Mouse (Mus musculus): ENCODE data around the gene Oscar. TPM values are rescaled to one million over a fixed set of nuclear protein-coding genes. Genes with fewer than 3 reads are reported as not detected.

The Oscar gene
- polyA plus RNA-seq, 1 experiment = 1.1 TPM

- peak within 1 kb of the TSS; percentile 94 for H3K4me3 ChIP-seq (replicated peaks; ENCODE audit: control insufficient read depth, low read depth, low read length)
- under 1% methylated on average over 55 of the region's 58 CpGs for WGBS
- peak within 1 kb of the TSS; percentile 97 for H3K27ac ChIP-seq (ENCODE audit: control insufficient read depth, insufficient read depth, low read depth, low read length, poor library complexity)
- peaks cover 5% of the 10 kb centered on the region for H3K4me1 ChIP-seq (ENCODE audit: control insufficient read depth, insufficient read depth, low read length)
- TF ChIP-seq POLR2A (IDR thresholded peaks at IDR 0.05; ENCODE audit: borderline replicate concordance, control insufficient read depth, low read depth, low read length) (peak; percentile 62; the same call in 1 of the 2 replicates), CTCF (IDR thresholded peaks at IDR 0.05; ENCODE audit: control insufficient read depth, insufficient read depth, low read length) (no peak)
These were observed 28.9 kb upstream of the Oscar start, which contains the start of gene Cnot3 for GRCm38 (mm10) chr7:3644672-3645487. TSS of gene Cnot3 (plus strand) at chr7:3645268.

- WGBS = 0% methylated on average over 11 of the region's 11 CpGs
- Histone ChIP-seq H3K4me3 (replicated peaks; ENCODE audit: control insufficient read depth, low read depth, low read length) (peak overlapping the region; percentile 47), H3K4me1 (ENCODE audit: control insufficient read depth, insufficient read depth, low read length) (peaks cover 5% of the 10 kb centered on the region), H3K27ac (ENCODE audit: control insufficient read depth, insufficient read depth, low read depth, low read length, poor library complexity) (peak overlapping the region; percentile 41; the same call in 1 of the 2 replicates)
- TF ChIP-seq POLR2A (IDR thresholded peaks at IDR 0.05; ENCODE audit: borderline replicate concordance, control insufficient read depth, low read depth, low read length) (no peak), CTCF (IDR thresholded peaks at IDR 0.05; ENCODE audit: control insufficient read depth, insufficient read depth, low read length) (no peak)
These were observed 28.4 kb upstream of the Oscar start for GRCm38 (mm10) chr7:3644348-3644671.

DNA sequence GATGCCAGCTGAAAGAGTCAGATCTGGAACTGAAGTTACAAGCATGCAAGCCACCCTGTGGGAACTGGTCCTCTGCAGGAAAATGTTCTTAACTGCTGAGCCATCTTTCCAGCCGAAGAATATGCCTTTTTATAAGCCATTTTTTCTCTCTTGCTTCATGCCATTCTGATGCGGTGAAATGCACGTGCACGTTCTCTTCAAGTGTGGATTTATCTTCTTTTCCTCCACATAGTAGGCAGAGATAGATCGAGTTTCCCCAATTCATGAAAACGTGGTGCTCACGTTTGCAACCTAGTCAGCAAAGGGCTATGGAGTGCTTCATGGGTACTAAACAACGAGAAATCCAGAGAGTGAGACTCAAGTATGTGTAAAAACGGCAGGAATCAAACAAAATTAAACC is 27.9 kb upstream of the Oscar start:
- Histone ChIP-seq H3K27ac (ENCODE audit: control insufficient read depth, insufficient read depth, low read depth, low read length, poor library complexity) (no peak overlapping the region), H3K4me3 (replicated peaks; ENCODE audit: control insufficient read depth, low read depth, low read length) (no peak overlapping the region), H3K4me1 (ENCODE audit: control insufficient read depth, insufficient read depth, low read length) (peaks cover 5% of the 10 kb centered on the region)
- TF ChIP-seq POLR2A (IDR thresholded peaks at IDR 0.05; ENCODE audit: borderline replicate concordance, control insufficient read depth, low read depth, low read length) (no peak), CTCF (IDR thresholded peaks at IDR 0.05; ENCODE audit: control insufficient read depth, insufficient read depth, low read length) (no peak)
- 6% methylated on average over 9 of the region's 9 CpGs for WGBS

- Histone ChIP-seq H3K4me1 (ENCODE audit: control insufficient read depth, insufficient read depth, low read length) (peaks cover 5% of the 10 kb centered on the region), H3K4me3 (replicated peaks; ENCODE audit: control insufficient read depth, low read depth, low read length) (no peak overlapping the region), H3K27ac (ENCODE audit: control insufficient read depth, insufficient read depth, low read depth, low read length, poor library complexity) (no peak overlapping the region)
- 8% methylated on average over 5 of the region's 5 CpGs for WGBS
- TF ChIP-seq CTCF (IDR thresholded peaks at IDR 0.05; ENCODE audit: control insufficient read depth, insufficient read depth, low read length) = no peak
- TF ChIP-seq POLR2A (IDR thresholded peaks at IDR 0.05; ENCODE audit: borderline replicate concordance, control insufficient read depth, low read depth, low read length) = no peak
These were observed 27.5 kb upstream of the Oscar start for GRCm38 (mm10) chr7:3643412-3643811.

DNA sequence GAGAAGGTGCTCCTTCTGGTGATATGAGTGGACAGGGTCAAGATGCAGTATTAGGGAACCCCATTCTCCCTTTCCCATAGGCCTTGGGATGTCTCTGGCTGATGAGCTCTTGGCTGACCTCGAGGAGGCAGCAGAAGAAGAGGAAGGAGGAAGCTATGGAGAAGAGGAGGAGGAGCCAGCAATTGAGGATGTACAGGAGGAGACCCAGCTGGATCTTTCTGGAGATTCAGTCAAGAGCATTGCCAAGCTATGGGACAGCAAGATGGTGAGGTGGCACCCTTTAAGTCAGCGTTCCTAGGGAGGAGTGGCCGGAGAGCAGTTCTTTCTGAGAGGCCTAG is 14.5 kb upstream of the Oscar start:
- H3K27ac ChIP-seq (ENCODE audit: control insufficient read depth, insufficient read depth, low read depth, low read length, poor library complexity) = no peak overlapping the region
- TF ChIP-seq CTCF (IDR thresholded peaks at IDR 0.05; ENCODE audit: control insufficient read depth, insufficient read depth, low read length) (no peak; the same call in 1 of the 2 replicates), POLR2A (IDR thresholded peaks at IDR 0.05; ENCODE audit: borderline replicate concordance, control insufficient read depth, low read depth, low read length) (no peak)
- 53% methylated on average over 3 of the region's 3 CpGs for WGBS
- H3K4me3 ChIP-seq (replicated peaks; ENCODE audit: control insufficient read depth, low read depth, low read length) = peak overlapping the region; percentile 86
- H3K4me1 ChIP-seq (ENCODE audit: control insufficient read depth, insufficient read depth, low read length) = peaks cover 2% of the 10 kb centered on the region

DNA sequence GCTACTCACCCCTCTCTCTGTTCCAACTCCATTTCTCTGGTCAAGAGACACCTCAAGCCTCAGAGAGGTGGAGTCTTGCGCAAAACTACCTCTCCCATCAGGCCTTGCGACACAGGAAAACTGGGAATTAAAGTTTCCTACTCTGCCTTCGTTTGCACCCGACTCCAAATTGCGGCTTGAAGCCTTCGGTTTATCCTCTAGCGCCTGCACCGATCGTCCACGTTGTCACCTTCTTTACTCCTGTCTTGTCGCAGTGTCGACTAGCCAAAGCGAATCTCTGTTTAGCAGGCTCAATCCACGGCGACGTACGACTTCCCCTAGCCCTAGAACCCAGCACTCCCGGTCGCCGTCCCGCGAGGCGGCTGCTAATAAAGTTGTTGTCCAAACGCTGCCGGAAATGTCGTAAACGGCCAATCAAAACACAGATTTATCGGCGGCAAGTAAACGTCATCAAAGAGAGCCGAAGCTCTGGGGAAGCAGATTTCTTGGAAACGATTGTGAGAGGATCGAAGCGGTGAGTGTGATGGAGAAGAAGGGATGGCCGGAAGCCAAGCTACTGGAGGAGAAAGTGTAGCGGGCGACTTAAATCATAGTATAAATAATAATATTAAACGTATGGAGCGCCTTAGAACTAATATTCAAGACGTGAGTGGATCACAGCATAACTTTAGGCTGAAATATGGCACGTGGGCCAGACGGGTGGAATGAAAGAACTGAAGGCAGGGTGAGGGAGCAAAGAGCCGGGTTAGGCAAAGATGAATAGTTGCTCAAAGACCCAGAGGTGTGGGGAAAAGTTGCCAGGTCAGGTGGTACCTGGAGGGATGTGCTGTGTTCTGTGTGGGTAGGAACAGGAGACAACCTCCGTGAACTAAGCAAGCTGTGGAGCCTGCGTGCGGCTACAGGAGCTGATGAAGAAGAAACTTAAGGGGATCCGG is 13.9 kb upstream of the Oscar start, which contains the start of the genes Tfpt and Prpf31:
Gene Tfpt, minus strand, starts transcription at position 387 of the 935 bp plus-strand sequence.
Gene Prpf31, plus strand, starts transcription at position 443 of the 935 bp plus-strand sequence.
- no peak for TF ChIP-seq CTCF (IDR thresholded peaks at IDR 0.05; ENCODE audit: control insufficient read depth, insufficient read depth, low read length)
- TF ChIP-seq POLR2A (IDR thresholded peaks at IDR 0.05; ENCODE audit: borderline replicate concordance, control insufficient read depth, low read depth, low read length) = 0 out of 2 replicates have a peak, but pooled peaks have one; percentile 39
- Histone ChIP-seq H3K4me3 (replicated peaks; ENCODE audit: control insufficient read depth, low read depth, low read length) (peak within 1 kb of the TSS; percentile 86), H3K4me1 (ENCODE audit: control insufficient read depth, insufficient read depth, low read length) (peaks cover 2% of the 10 kb centered on the region), H3K27ac (ENCODE audit: control insufficient read depth, insufficient read depth, low read depth, low read length, poor library complexity) (peak within 1 kb of the TSS; percentile 76)
- under 1% methylated on average over 47 of the region's 47 CpGs for WGBS

DNA sequence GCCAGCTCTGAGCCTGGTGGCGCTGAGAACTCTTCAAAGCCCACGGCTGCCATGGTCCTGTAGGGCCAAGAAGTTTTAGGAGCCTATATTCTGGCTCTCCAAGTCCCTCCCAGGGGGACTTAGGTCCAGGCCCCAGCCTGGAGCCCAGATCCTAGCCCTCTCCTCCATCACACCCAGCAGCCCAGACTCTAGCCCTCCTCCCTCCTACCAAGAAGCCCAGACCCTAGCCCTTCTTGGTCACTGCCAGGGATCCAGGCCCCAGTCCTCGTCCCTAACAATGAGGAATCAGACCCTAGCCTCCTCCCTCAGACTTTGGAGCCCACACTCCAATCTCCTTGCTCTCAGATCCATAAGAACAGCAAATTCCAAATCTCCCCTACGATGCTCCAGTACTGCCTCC is 13.1 kb upstream of the Oscar start:
- Histone ChIP-seq H3K4me1 (ENCODE audit: control insufficient read depth, insufficient read depth, low read length) (peaks cover 2% of the 10 kb centered on the region), H3K27ac (ENCODE audit: control insufficient read depth, insufficient read depth, low read depth, low read length, poor library complexity) (peak overlapping the region; percentile 76; the same call in 1 of the 2 replicates), H3K4me3 (replicated peaks; ENCODE audit: control insufficient read depth, low read depth, low read length) (peak overlapping the region; percentile 86)
- TF ChIP-seq POLR2A (IDR thresholded peaks at IDR 0.05; ENCODE audit: borderline replicate concordance, control insufficient read depth, low read depth, low read length) (no peak), CTCF (IDR thresholded peaks at IDR 0.05; ENCODE audit: control insufficient read depth, insufficient read depth, low read length) (no peak)
- WGBS = 31% methylated on average over 4 of the region's 4 CpGs

Measured in bone marrow, adult 2 months (tissue).